Mouse (Mus musculus): ENCODE results near the gene Mars.

- TF ChIP-seq CTCF (IDR thresholded peaks at IDR 0.05; ENCODE audit: control insufficient read depth, insufficient read depth, insufficient replicate concordance, low read depth, low read length) (no peak), POLR2A (IDR thresholded peaks at IDR 0.05; ENCODE audit: control insufficient read depth, low read depth, low read length) (no peak)
Observed at GRCm38 (mm10) chr10:127322669-127323068, 11.1 kb upstream of the Mars start.

Data from testis, adult 2 months (tissue).